Mouse (Mus musculus) embryonic fibroblast, embryonic 13.5 days (primary cell): ENCODE measurements around the gene Plk4.
"Not testable (repeated sequence)": the region's sequence is repeated elsewhere in the genome, so short reads cannot be mapped to it uniquely, and the experiment has no call there.

Experiments used
- CTCF ChIP-seq: IDR thresholded peaks from 2 replicates; pipeline ENCODE4 v1.5.1; 2011; ENCODE audit warnings: mild to moderate bottlenecking, control low read depth, low read length, moderate library complexity, borderline replicate concordance; ENCODE audit not compliant: insufficient read depth
- POLR2A ChIP-seq: IDR thresholded peaks from 2 replicates; pipeline ENCODE4 v1.6.1; 2011; ENCODE audit warnings: low read depth, mild to moderate bottlenecking, control low read depth, low read length, moderate library complexity

- peak; percentile 64; the same call in 1 of the 2 replicates for TF ChIP-seq CTCF
- TF ChIP-seq POLR2A: not testable (repeated sequence)
These were observed 47.2 kb downstream of the Plk4 start for GRCm38 (mm10) chr3:40847018-40847417.
